16 mouse cellular contexts compared by ENCODE assay signal in the genomic region with DNA sequence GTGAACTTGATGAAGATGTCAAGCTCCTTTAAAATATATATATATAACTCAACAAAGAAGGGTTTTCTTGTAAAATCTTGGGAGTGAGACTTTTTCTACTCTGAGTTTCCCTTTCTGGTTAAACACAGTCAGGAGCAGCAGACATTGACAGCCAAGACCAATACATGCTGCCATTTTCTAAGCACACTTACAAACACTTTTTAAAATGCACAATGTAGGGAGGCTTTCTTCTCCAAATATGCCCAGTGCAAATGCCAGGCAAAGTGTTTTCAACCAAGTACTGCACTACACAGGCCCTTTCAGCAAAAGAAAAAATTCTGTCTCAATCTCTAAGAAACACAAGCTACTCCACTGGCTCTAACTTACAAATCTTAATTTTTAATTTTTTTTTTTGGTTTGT.
"Had no signal": no experiment of that assay in that cellular context is flagged by ENCODE, and none has a peak within 500 bp of the region (broad histone marks: within the 10 kb centered on the region; RNA-seq: fewer than 3 reads in every experiment).

No protein-coding gene starts in this region.

- H3K4me1 ChIP-seq: lung, embryonic 15.5 days; stomach, embryonic 15.5 days had no signal

- H3K36me3 ChIP-seq: kidney, embryonic 15.5 days; limb, embryonic 13.5 days; liver, embryonic 15.5 days; lung, embryonic 15.5 days; midbrain, embryonic 12.5 days; neural tube, embryonic 13.5 days; stomach, embryonic 15.5 days had no signal

- DNase-seq: kidney, adult 2 months; kidney, postnatal 25 days; layer of hippocampus, adult 9-11 months; left cerebral cortex, postnatal 4 days; lung, postnatal 14 days; thymus, adult 2 months; thymus, postnatal 25 days had no signal

- H3K9me3 ChIP-seq: kidney, embryonic 15.5 days; limb, embryonic 13.5 days; liver, embryonic 15.5 days; lung, embryonic 15.5 days; megakaryocyte, embryonic 14.5 days; midbrain, embryonic 12.5 days; neural tube, embryonic 13.5 days; stomach, embryonic 15.5 days had no signal

- H3K9ac ChIP-seq: kidney, embryonic 15.5 days; limb, embryonic 13.5 days; liver, embryonic 15.5 days; lung, embryonic 15.5 days; midbrain, embryonic 12.5 days; neural tube, embryonic 13.5 days; stomach, embryonic 15.5 days had no signal

- H3K4me3 ChIP-seq: kidney, embryonic 15.5 days; limb, embryonic 13.5 days; liver, embryonic 15.5 days; lung, embryonic 15.5 days; megakaryocyte, embryonic 14.5 days; midbrain, embryonic 12.5 days; neural tube, embryonic 13.5 days; stomach, embryonic 15.5 days had no signal

- H3K27ac ChIP-seq: kidney, embryonic 15.5 days; limb, embryonic 13.5 days; liver, embryonic 15.5 days; lung, embryonic 15.5 days; macrophage; midbrain, embryonic 12.5 days; neural tube, embryonic 13.5 days; stomach, embryonic 15.5 days had no signal

- H3K4me2 ChIP-seq: kidney, embryonic 15.5 days; limb, embryonic 13.5 days; liver, embryonic 15.5 days; lung, embryonic 15.5 days; midbrain, embryonic 12.5 days; neural tube, embryonic 13.5 days; stomach, embryonic 15.5 days had no signal

- H3K27me3 ChIP-seq: kidney, embryonic 15.5 days; limb, embryonic 13.5 days; liver, embryonic 15.5 days; lung, embryonic 15.5 days; megakaryocyte, embryonic 14.5 days; stomach, embryonic 15.5 days had no signal
